In the genomic region with DNA sequence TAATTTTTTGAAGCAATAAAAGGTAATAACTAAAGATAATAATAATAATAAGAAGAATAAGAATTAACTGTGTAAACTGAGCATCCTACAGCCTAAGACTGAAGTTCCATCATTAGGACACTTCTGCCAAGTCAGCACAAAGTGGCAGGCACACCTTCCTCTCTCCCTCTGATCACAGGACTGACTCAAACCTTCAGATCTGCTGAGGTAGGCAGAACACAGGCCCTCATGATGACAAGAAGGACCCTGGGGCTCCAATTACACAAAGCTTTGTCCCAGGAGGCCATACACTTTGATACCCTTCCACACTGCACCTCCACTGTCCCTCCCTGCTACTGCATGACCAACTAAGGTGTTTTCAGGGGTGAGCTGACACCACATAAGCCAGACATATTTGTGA, we compare ENCODE assay signal across 29 mouse cellular contexts. TPM values are rescaled to one million over a fixed set of nuclear protein-coding genes. Genes with fewer than 3 reads are reported as not detected.
DNase-seq lines count a peak whose midpoint lies in the region; ATAC-seq and TF ChIP-seq lines count a peak whose summit lies in the region.
"Had no signal": no experiment of that assay in that cellular context is flagged by ENCODE, and none has a peak within 500 bp of the region (broad histone marks: within the 10 kb centered on the region; RNA-seq: fewer than 3 reads in every experiment).

No protein-coding gene starts in this region.

- peaks cover 5% of the 10 kb centered on the region; the same call in 1 of the 2 replicates for H3K4me1 ChIP-seq in heart, embryonic 12.5 days (replicated peaks)
- H3K4me1 ChIP-seq in megakaryocyte, embryonic 14.5 days, result peaks cover 28% of the 10 kb centered on the region
- peaks cover 0 to 6% of the 10 kb centered on the region in 2 experiments; a peak in 1 of 4 replicates for H3K4me1 ChIP-seq in ES-E14 (ENCODE audit: control insufficient read depth in 2 of 2, insufficient read depth in 2 of 2, low read length in 2 of 2, poor library complexity in 1 of 2)
- H3K4me1 ChIP-seq in cortical plate, adult 2 months (ENCODE audit: control insufficient read depth, insufficient read depth, low read length), result no peaks in the 10 kb centered on the region; the same call in 1 of the 2 replicates
- H3K4me1 ChIP-seq in kidney, embryonic 14.5 days (ENCODE audit: control insufficient read depth, insufficient read depth, low read length), result peaks cover 8% of the 10 kb centered on the region; the same call in 1 of the 2 replicates

- in situ Hi-C loops in ES-E14 (cut with MboI; ENCODE audit: low sequenced_read_pairs in 2 of 2, unreplicated experiment in 2 of 2), result no loop called here

- TF ChIP-seq POLR2A in cortical plate, adult 2 months (IDR thresholded peaks at IDR 0.05; ENCODE audit: extremely low read depth, insufficient read depth, low read length), result no peak

- H3K27me3 ChIP-seq in heart, embryonic 12.5 days (replicated peaks), result no peaks in the 10 kb centered on the region
- no peaks in the 10 kb centered on the region for H3K27me3 ChIP-seq in megakaryocyte, embryonic 14.5 days (replicated peaks)
- no peaks in the 10 kb centered on the region for H3K27me3 ChIP-seq in kidney, embryonic 14.5 days (ENCODE audit: control insufficient read depth, insufficient read depth, low read length)
- H3K27me3 ChIP-seq: embryonic facial prominence, embryonic 15.5 days; forebrain, embryonic 15.5 days; heart, embryonic 13.5 days; limb, embryonic 12.5 days; liver, embryonic 15.5 days; neural tube, embryonic 15.5 days; Patski; stomach, embryonic 15.5 days had no signal

- peaks cover 36% of the 10 kb centered on the region for H3K36me3 ChIP-seq in heart, embryonic 12.5 days
- H3K36me3 ChIP-seq in megakaryocyte, embryonic 14.5 days (replicated peaks; ENCODE audit: low read length), result peaks cover 39% of the 10 kb centered on the region
- H3K36me3 ChIP-seq in ES-E14 (ENCODE audit: control insufficient read depth, insufficient read depth, low read length, poor library complexity, severe bottlenecking), result peaks cover 5% of the 10 kb centered on the region
- H3K36me3 ChIP-seq in kidney, embryonic 14.5 days (ENCODE audit: control insufficient read depth, insufficient read depth, low read length), result peaks cover 21% of the 10 kb centered on the region

- H3K4me3 ChIP-seq in heart, embryonic 12.5 days, result no peak overlapping the region
- H3K4me3 ChIP-seq in megakaryocyte, embryonic 14.5 days (replicated peaks), result peak overlapping the region; percentile 38
- no peak overlapping the region for H3K4me3 ChIP-seq in ES-E14 (ENCODE audit: insufficient read depth in 1 of 2, low read depth in 1 of 2, low read length in 2 of 2, poor library complexity in 1 of 2, severe bottlenecking in 1 of 2)
- H3K4me3 ChIP-seq in cortical plate, adult 2 months (ENCODE audit: insufficient read depth, low read length), result peak overlapping the region; percentile 66; the same call in 1 of the 2 replicates
- no peak overlapping the region for H3K4me3 ChIP-seq in kidney, embryonic 14.5 days (ENCODE audit: low read length)

- no peak overlapping the region; the same call in 1 of the 2 replicates for H3K4me2 ChIP-seq in heart, embryonic 12.5 days
- H3K4me2 ChIP-seq in kidney, embryonic 14.5 days (replicated peaks; ENCODE audit: low read depth, low read length), result no peak overlapping the region

- peak; percentile 55 for DNase-seq in heart, adult 11 months
- no peak for DNase-seq in ES-E14 (ENCODE audit: low read depth, low spot score)
- DNase-seq in kidney, postnatal 10 days, result no peak
- DNase-seq: adrenal gland, postnatal 10 days; B cell, adult 2 months; cerebellum, adult 9-10 months; cerebellum, postnatal 36 days; gastrocnemius, postnatal 36 days; heart, adult 2 months; heart, postnatal 10 days; kidney, adult 18-20 months; kidney, postnatal 4 days; lung, embryonic 14.5 days; lung, postnatal 14 days; right cerebral cortex, postnatal 25 days had no signal

- ATAC-seq in heart, embryonic 12.5 days (ENCODE audit: insufficient number of reproducible peaks, low FRiP score), result no peak
- no peak for ATAC-seq in megakaryocyte, adult 5-6 weeks (ENCODE audit: poor library complexity, severe bottlenecking)
- ATAC-seq in kidney, embryonic 14.5 days (ENCODE audit: low FRiP score, low TSS enrichment), result no peak
- ATAC-seq: forebrain, embryonic 15.5 days; Patski had no signal

- H3K9ac ChIP-seq in heart, embryonic 12.5 days, result no peak overlapping the region
- no peak overlapping the region for H3K9ac ChIP-seq in ES-E14 (ENCODE audit: insufficient read depth, low read depth, low read length, poor library complexity, severe bottlenecking)
- no peak overlapping the region for H3K9ac ChIP-seq in kidney, embryonic 14.5 days (ENCODE audit: low read depth, low read length)
- H3K9ac ChIP-seq: stomach, embryonic 15.5 days had no signal

- no peak for TF ChIP-seq CTCF in cortical plate, adult 2 months (IDR thresholded peaks at IDR 0.05; ENCODE audit: extremely low read depth, insufficient read depth, low read length)

- H3K27ac ChIP-seq in heart, embryonic 12.5 days (ENCODE audit: poor library complexity, severe bottlenecking), result no peak overlapping the region
- H3K27ac ChIP-seq in ES-E14 (ENCODE audit: insufficient read depth, low read depth, low read length, poor library complexity, severe bottlenecking), result no peak overlapping the region
- no peak overlapping the region for H3K27ac ChIP-seq in cortical plate, adult 2 months (ENCODE audit: insufficient read depth, low read length)
- H3K27ac ChIP-seq in kidney, embryonic 14.5 days (ENCODE audit: low read depth, low read length), result no peak overlapping the region
- H3K27ac ChIP-seq: embryonic facial prominence, embryonic 15.5 days; forebrain, embryonic 15.5 days; heart, adult 2 months; heart, embryonic 13.5 days; limb, embryonic 12.5 days; liver, embryonic 15.5 days; neural tube, embryonic 15.5 days; stomach, embryonic 15.5 days had no signal

- no peaks in the 10 kb centered on the region for H3K9me3 ChIP-seq in heart, embryonic 12.5 days (replicated peaks)
- H3K9me3 ChIP-seq in megakaryocyte, embryonic 14.5 days, result no peaks in the 10 kb centered on the region
- H3K9me3 ChIP-seq in ES-E14 (ENCODE audit: control insufficient read depth, insufficient read depth, low read depth, low read length), result no peaks in the 10 kb centered on the region
- H3K9me3 ChIP-seq in kidney, embryonic 14.5 days (ENCODE audit: control insufficient read depth, low read length), result no peaks in the 10 kb centered on the region
- H3K9me3 ChIP-seq: embryonic facial prominence, embryonic 15.5 days; forebrain, embryonic 15.5 days; G1E; heart, embryonic 13.5 days; limb, embryonic 12.5 days; liver, embryonic 15.5 days; neural tube, embryonic 15.5 days; stomach, embryonic 15.5 days had no signal

TF ChIP-seq in ES-E14, 5 proteins besides CTCF, POLR2A, EP300 and RAD21:
- TF ChIP-seq CHD2 (IDR thresholded peaks at IDR 0.05; ENCODE audit: low read depth, low read length), result no peak
- TF ChIP-seq MAFK (IDR thresholded peaks at IDR 0.05; ENCODE audit: insufficient read depth, low read depth, low read length), result peak; percentile 76

RNA-seq across cellular contexts. Expression of a gene that starts 1.5 kb away (rescaled TPM):
- polyA plus RNA-seq in heart, embryonic 12.5 days (2016; fragmentation: Nextera tagmentation; extraction: Ambion mirVana), result 61.6 and 63.3 TPM in 2 replicates
- polyA plus RNA-seq in megakaryocyte, embryonic 14.5 days (2012; ENCODE audit: insufficient read depth, low replicate concordance), result 4.0 and 10.9 TPM in 2 replicates
- 18.4 and 25.0 TPM in 2 replicates for total RNA-seq in megakaryocyte, adult 5-6 weeks (2015)
- total RNA-seq in megakaryocyte, adult 5-6 weeks (2017), result 13.3 and 23.3 TPM in 2 replicates
- 41.2 and 71.6 TPM in 2 replicates for total RNA-seq in ES-E14 (2012; rRNA removed)
- 226 and 228 TPM in 2 replicates for polyA plus RNA-seq in cortical plate, adult 2 months (2012; rRNA removed)
- polyA plus RNA-seq in kidney, embryonic 14.5 days (2014; fragmentation: Nextera tagmentation; extraction: Ambion mirVana), result 86.5 and 92.0 TPM in 2 replicates

Comparison
In these comparisons a context has a peak if more than half of its experiments do, and no peak if none do; other contexts are left out.
1. H3K4me3 ChIP-seq: peak in megakaryocyte, embryonic 14.5 days (single experiment) and cortical plate, adult 2 months (single experiment); none in heart, embryonic 12.5 days (single experiment), ES-E14 (0 of 2) and kidney, embryonic 14.5 days (single experiment).